Mouse (Mus musculus) hindbrain, embryonic 15.5 days (tissue): ENCODE data around the gene Psmg4. TPM values are rescaled to one million over a fixed set of nuclear protein-coding genes. Genes with fewer than 3 reads are reported as not detected.
A peak's percentile ranks its signal among the peaks of the same experiment; 100 is the strongest.

Experiments used
- ATAC-seq: fragments of 200-750 bp; cut with Nextera tagmentation; 2 replicates; pipeline ENCODE4 v1.8.0; 2017; ENCODE audit warnings: low read depth, moderate number of reproducible peaks, moderate TSS enrichment; ENCODE audit not compliant: low FRiP score
- H3K27ac ChIP-seq: fragments of 300-500 bp; sonication (generic); replicated peaks from 2 replicates; pipeline ENCODE4 v1.5.1; 2015; ENCODE audit warnings: mild to moderate bottlenecking, inconsistent platforms
- H3K27me3 ChIP-seq: fragments of 300-500 bp; sonication (generic); 2 replicates; pipeline ENCODE4 v1.6.1; 2015; ENCODE audit warnings: control low read depth, inconsistent platforms
- H3K36me3 ChIP-seq: fragments of 300-500 bp; sonication (generic); 2 replicates; pipeline ENCODE4 v1.6.1; 2015; ENCODE audit warnings: control low read depth, inconsistent platforms
- H3K4me1 ChIP-seq: fragments of 300-500 bp; sonication (generic); replicated peaks from 2 replicates; pipeline ENCODE4 v1.6.1; 2015; ENCODE audit warnings: control low read depth, inconsistent platforms
- H3K4me2 ChIP-seq: fragments of 300-500 bp; sonication (generic); 2 replicates; pipeline ENCODE4 v1.6.1; 2015; ENCODE audit warnings: moderate library complexity, mild to moderate bottlenecking, inconsistent platforms
- H3K4me3 ChIP-seq: fragments of 300-500 bp; sonication (generic); 2 replicates; pipeline ENCODE4 v1.5.1; 2015; ENCODE audit warnings: mild to moderate bottlenecking, inconsistent platforms
- H3K9ac ChIP-seq: fragments of 300-500 bp; sonication (generic); 2 replicates; pipeline ENCODE4 v1.6.1; 2015; ENCODE audit warnings: inconsistent platforms
- H3K9me3 ChIP-seq: fragments of 300-500 bp; sonication (generic); 2 replicates; pipeline ENCODE4 v1.6.1; 2016; ENCODE audit warnings: control low read depth, inconsistent platforms
- WGBS: fragments of 180-500 bp; shearing (Covaris S2); methylation state at CpG from one replicate; pipeline ENCODE4 v1.1.7; 2015; 5-methylcytosine and 5-hydroxymethylcytosine counted together
- polyA plus RNA-seq: library from polyadenylated mRNA; unstranded; fragments of >200 nt; fragmentation: Nextera tagmentation; extraction: Ambion mirVana; gene quantifications from 2 replicates; pipeline ENCODE4 v1.2.1, GENCODE M21; 2015

Gene Psmg4
- polyA plus RNA-seq, 1 experiment from 2014 or later = 78.1 TPM

DNA sequence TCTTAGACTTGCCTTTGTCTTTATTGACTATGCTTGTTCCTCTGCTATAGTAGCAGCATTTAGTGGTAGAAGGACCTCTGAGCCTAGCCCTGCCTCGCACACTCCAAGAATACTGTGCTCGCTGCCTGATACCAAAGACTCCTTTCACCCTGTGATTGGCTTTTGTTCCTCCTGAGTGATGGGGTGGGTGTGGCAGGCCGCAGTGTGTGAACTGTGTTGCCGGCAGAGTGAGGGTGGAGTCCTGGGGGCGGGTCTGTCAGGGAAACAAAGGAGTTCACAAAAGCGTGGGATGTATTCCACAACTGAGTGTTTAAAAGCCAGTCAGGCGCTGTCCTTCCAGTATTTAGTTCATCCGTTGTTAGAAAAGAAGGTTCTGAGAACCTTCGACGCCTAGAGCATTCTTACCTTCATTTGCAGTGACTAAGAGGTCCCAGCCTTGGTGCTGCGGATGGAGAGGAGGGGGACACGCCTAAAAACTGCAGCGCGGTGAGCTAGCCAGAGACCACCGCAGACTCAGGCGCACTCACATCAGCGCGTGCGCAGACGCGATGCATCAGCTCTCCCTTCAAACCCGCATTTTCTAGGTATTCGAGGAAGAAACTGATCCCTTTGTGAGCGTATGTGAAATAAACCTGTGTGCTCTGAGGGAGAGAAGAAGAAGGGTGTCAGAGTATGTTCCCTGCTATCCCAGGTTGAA, 31.6 kb upstream of the Psmg4 start:
- under 1% methylated on average over 24 of the region's 24 CpGs for WGBS
- peak; percentile 72 for ATAC-seq

DNA sequence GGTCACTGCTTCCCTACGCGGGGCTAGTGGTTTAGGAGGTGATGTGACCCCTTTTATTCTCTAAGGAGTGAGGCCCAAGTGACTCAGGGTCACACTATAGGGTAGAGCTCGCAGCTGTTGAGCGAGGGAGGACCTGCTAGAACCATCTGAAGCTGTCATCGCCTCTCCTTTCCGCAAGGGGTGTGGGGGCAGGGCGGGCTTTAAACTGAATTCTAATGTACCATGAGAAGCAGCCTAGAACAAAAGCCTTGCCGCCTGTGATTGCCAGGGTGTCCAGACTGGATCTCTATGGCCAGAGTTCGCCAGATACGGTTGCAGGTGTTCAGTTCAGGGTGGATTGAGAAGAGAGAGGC, 31.1 kb upstream of the Psmg4 start:
- peaks cover 37% of the 10 kb centered on the region for H3K4me1 ChIP-seq
- no peaks in the 10 kb centered on the region for H3K27me3 ChIP-seq
- H3K9ac ChIP-seq = peak overlapping the region; percentile 99
- H3K4me2 ChIP-seq = peak overlapping the region; percentile 85
- H3K4me3 ChIP-seq = peak overlapping the region; percentile 89
- under 1% methylated on average over 10 of the region's 10 CpGs for WGBS
- H3K27ac ChIP-seq = peak overlapping the region; percentile 99
- no peaks in the 10 kb centered on the region for H3K36me3 ChIP-seq
- ATAC-seq = peak; percentile 25
- no peaks in the 10 kb centered on the region for H3K9me3 ChIP-seq

More for the DNA sequence above, 31.6 kb upstream of the Psmg4 start:
- H3K27me3 ChIP-seq = no peaks in the 10 kb centered on the region
- no peaks in the 10 kb centered on the region for H3K36me3 ChIP-seq
- H3K27ac ChIP-seq = peak overlapping the region; percentile 99
- peak overlapping the region; percentile 85 for H3K4me2 ChIP-seq
- H3K4me3 ChIP-seq = peak overlapping the region; percentile 89
- no peaks in the 10 kb centered on the region for H3K9me3 ChIP-seq
- peaks cover 32% of the 10 kb centered on the region for H3K4me1 ChIP-seq
- H3K9ac ChIP-seq = peak overlapping the region; percentile 99

DNA sequence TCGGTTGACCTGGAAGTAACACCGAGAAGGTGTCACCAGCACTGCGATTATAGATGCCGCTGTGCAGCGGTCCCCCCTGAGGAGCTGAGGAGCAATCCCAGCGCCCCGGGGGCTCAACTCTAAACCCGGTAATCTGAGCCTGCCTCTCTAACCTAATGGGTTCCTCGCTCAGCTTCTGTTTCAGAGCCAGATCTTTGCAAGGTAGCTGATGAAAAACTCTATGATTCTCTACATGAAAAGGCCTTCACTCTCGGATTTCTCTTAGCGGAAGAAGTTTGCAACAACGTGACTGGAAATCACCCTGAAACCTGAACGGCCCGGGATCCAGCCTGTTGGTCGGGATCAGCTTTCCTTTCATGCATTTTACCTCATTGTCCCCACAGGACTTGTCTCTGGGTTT, 30.5 kb upstream of the Psmg4 start:
- Histone ChIP-seq H3K4me1 (peaks cover 43% of the 10 kb centered on the region), H3K4me2 (peak overlapping the region; percentile 85), H3K9me3 (no peaks in the 10 kb centered on the region), H3K27me3 (no peaks in the 10 kb centered on the region), H3K36me3 (no peaks in the 10 kb centered on the region), H3K9ac (peak overlapping the region; percentile 99), H3K4me3 (peak overlapping the region; percentile 89), H3K27ac (peak overlapping the region; percentile 99)
- WGBS = 1% methylated on average over 15 of the region's 15 CpGs
- ATAC-seq = no peak

DNA sequence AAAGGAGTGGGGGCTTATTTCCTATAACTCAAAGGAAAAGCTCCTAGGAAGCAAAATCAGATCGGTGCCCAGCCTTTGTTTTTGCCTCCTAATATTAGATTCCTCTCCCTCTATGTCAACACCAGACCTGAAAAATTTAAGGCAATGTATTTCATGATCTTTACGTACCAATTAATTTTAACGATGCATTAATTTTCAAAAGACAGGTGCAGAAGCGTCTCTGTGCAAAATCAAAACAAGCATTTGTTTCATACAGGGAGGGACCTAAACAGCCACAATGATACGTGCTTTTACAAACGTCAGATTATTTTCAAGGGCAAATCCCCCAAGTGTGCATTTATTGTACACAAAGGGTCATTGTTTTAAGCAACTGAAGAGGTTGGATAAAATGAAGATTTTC, 29.9 kb upstream of the Psmg4 start:
- Histone ChIP-seq H3K27ac (peak overlapping the region; percentile 99), H3K4me2 (peak overlapping the region; percentile 85), H3K4me1 (peaks cover 44% of the 10 kb centered on the region), H3K36me3 (no peaks in the 10 kb centered on the region), H3K27me3 (no peaks in the 10 kb centered on the region), H3K9ac (peak overlapping the region; percentile 99), H3K4me3 (peak overlapping the region; percentile 89), H3K9me3 (no peaks in the 10 kb centered on the region)
- 4% methylated on average over 6 of the region's 6 CpGs for WGBS
- ATAC-seq = no peak

DNA sequence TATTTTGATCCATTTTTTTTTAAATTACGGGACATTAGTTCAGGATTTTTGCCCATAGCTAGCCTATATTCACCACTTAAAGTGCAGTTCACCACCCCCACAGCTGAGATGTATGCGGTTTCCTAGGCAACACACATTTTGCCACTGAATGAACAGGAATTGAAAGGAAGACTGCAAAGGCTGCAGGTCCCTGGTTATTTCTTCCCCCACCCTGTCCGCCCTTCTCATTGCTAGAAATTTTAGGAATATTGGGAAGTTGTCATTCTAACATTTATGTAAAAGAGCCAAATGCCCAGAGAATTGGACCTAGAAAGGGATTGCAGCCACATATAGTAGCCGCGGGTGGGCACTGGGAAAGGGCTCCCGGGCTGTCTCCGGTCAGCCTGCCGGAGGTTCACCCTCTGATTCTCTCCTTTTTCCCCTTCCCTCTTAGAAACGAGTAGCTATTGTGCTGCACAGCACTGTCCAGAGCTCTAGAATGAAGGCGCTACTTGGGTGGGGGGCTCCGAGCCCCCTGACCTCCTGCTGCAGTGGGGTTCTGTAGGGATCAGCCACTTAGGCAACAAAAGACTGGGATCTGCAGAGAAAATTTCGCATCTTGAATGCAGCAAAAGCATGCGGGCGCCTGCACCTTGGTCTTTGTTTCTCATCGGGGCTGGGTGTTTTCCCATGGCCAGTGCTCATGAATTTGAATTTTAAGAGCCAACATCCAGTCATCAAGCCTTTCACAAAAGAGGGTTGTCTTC, 29.3 kb upstream of the Psmg4 start:
- WGBS = 2% methylated on average over 15 of the region's 15 CpGs

DNA sequence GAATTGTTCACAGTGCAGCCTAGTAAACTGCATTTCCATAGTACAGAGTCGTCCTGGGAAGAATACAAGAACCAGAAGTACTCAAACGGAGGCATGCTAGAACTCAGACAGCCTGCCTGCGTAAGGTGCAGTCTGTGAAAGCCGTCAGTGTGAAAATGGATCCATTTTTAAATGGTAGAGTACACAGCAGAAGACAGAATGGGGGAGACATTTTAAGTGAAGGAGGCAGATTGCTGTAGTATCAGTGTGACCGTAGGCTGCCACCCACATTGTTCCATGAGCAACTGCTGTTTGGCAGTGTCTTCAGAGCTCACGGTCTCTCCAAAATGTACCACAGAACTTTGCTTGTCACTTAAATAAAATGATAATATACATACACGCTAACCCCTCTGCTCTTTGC, 28.5 kb upstream of the Psmg4 start:
- WGBS = 14% methylated on average over 7 of the region's 7 CpGs
- Histone ChIP-seq H3K9ac (peak overlapping the region; percentile 99), H3K4me2 (peak overlapping the region; percentile 85), H3K36me3 (no peaks in the 10 kb centered on the region), H3K27ac (peak overlapping the region; percentile 99), H3K27me3 (no peaks in the 10 kb centered on the region), H3K4me1 (peaks cover 44% of the 10 kb centered on the region), H3K4me3 (peak overlapping the region; percentile 89), H3K9me3 (no peaks in the 10 kb centered on the region)
- no peak for ATAC-seq

More for the DNA sequence above, 29.3 kb upstream of the Psmg4 start:
- Histone ChIP-seq H3K4me3 (peak overlapping the region; percentile 89), H3K27ac (peak overlapping the region; percentile 99), H3K27me3 (no peaks in the 10 kb centered on the region), H3K4me2 (peak overlapping the region; percentile 85), H3K36me3 (no peaks in the 10 kb centered on the region), H3K9me3 (no peaks in the 10 kb centered on the region), H3K4me1 (peaks cover 44% of the 10 kb centered on the region), H3K9ac (peak overlapping the region; percentile 99)
- no peak for ATAC-seq

DNA sequence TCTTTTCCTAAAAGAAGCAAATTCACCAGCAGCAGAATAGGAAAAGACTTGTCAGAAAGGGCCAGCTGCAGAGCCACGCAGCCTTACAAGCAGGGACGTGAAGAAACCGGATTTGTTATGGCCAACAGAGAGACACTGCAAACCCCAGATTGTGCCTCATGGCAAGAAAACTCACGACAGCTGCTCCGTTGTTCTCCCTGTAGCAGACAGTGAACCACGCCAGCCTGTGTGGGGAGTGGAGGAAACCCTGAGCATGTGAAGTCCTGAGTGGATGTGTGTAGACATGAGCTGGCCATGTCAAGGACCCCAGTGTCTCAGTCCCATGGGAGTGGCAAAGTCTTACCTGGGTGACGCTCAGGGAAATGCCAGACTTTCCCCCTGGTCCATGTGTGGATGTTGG, 26.2 kb upstream of the Psmg4 start:
- ATAC-seq = 0 out of 2 replicates have a peak, but pooled peaks have one; percentile 7
- H3K9ac ChIP-seq = no peak overlapping the region

DNA sequence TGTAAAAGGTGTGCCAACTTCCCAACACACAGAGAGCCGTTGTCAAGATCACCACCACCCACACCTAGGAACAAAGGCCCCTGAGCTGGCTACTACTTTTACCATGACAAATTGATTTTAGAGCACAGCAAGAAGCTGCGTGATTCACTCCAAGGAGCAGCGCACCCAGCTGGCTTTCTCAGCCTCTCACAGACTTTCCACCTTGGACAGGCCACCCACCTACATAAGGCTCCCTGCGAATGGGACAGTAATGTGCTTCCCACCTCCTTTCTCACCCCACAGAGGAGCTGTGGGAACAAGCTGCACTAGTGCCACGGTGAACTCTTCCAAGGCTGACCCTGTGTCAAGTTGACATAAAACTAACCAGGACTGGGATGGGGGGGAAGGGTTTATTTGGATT, 19.4 kb upstream of the Psmg4 start:
- 0 out of 2 replicates have a peak overlapping the region, but pooled peaks have one; percentile 3 for H3K27ac ChIP-seq
- H3K4me2 ChIP-seq = no peak overlapping the region
- no peak overlapping the region for H3K9ac ChIP-seq
- peaks cover 11% of the 10 kb centered on the region for H3K4me1 ChIP-seq
- H3K4me3 ChIP-seq = no peak overlapping the region
- no peaks in the 10 kb centered on the region for H3K27me3 ChIP-seq
- H3K9me3 ChIP-seq = no peaks in the 10 kb centered on the region
- 21% methylated on average over 5 of the region's 5 CpGs for WGBS
- H3K36me3 ChIP-seq = no peaks in the 10 kb centered on the region
- no peak for ATAC-seq

More for the DNA sequence above, 26.2 kb upstream of the Psmg4 start:
- no peaks in the 10 kb centered on the region for H3K9me3 ChIP-seq
- no peak overlapping the region for H3K4me2 ChIP-seq
- H3K4me1 ChIP-seq = peaks cover 41% of the 10 kb centered on the region
- 27% methylated on average over 7 of the region's 7 CpGs for WGBS
- no peaks in the 10 kb centered on the region for H3K36me3 ChIP-seq
- no peaks in the 10 kb centered on the region for H3K27me3 ChIP-seq
- H3K27ac ChIP-seq = peak overlapping the region; percentile 99
- no peak overlapping the region for H3K4me3 ChIP-seq

DNA sequence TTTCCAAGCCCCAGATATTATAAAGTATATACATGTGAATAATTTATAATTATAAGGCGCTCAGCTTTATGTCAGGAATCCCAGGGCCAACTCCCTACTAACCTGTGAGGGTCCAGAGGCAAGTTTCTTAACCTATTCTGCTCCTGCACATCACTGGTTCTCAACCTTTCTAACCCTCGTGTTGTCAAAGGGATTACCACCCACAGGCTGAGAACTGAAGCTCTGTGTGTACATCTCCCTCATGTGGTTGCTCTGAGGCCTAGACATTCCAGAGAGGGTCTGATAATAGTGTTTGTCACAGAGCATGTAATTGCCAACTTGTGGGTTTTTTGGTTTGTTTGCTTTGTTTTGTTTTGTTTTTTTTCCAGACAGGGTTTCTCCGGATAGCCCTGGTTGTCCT, 15.8 kb upstream of the Psmg4 start:
- H3K27me3 ChIP-seq = no peaks in the 10 kb centered on the region
- H3K9me3 ChIP-seq = no peaks in the 10 kb centered on the region
- no peak overlapping the region for H3K9ac ChIP-seq
- H3K4me2 ChIP-seq = no peak overlapping the region
- peak overlapping the region; percentile 98 for H3K27ac ChIP-seq
- peaks cover 30% of the 10 kb centered on the region for H3K4me1 ChIP-seq
- H3K4me3 ChIP-seq = no peak overlapping the region
- H3K36me3 ChIP-seq = no peaks in the 10 kb centered on the region
- 53% methylated on average over 3 of the region's 3 CpGs for WGBS
- ATAC-seq = no peak

DNA sequence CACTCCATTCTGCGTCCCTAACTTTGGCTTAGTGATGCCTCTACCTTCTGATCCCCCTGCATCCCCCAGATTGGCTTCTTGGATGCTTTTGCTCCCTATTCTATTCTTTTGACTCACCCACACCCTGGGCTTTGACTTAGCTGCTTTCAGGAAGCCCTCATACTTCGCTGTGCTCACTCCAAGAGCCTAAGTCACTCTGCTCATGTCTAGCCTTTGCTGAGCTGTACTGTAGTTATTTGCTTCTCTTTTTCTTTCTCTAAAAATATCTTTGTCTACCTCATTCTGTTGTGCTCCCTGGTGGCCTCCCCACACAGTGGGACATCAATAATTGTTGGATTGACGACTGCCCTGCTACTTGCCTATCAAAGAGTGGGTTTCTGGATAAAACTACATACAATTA, 14.6 kb upstream of the Psmg4 start:
- H3K9me3 ChIP-seq = no peaks in the 10 kb centered on the region
- peak overlapping the region; percentile 46 for H3K9ac ChIP-seq
- H3K4me2 ChIP-seq = peak overlapping the region; percentile 61
- peaks cover 30% of the 10 kb centered on the region for H3K4me1 ChIP-seq
- ATAC-seq = peak; percentile 1; the same call in 1 of the 2 replicates
- peak overlapping the region; percentile 41 for H3K4me3 ChIP-seq
- no peaks in the 10 kb centered on the region for H3K36me3 ChIP-seq
- peak overlapping the region; percentile 98 for H3K27ac ChIP-seq
- H3K27me3 ChIP-seq = no peaks in the 10 kb centered on the region
- WGBS = 30% methylated on average over 3 of the region's 3 CpGs

DNA sequence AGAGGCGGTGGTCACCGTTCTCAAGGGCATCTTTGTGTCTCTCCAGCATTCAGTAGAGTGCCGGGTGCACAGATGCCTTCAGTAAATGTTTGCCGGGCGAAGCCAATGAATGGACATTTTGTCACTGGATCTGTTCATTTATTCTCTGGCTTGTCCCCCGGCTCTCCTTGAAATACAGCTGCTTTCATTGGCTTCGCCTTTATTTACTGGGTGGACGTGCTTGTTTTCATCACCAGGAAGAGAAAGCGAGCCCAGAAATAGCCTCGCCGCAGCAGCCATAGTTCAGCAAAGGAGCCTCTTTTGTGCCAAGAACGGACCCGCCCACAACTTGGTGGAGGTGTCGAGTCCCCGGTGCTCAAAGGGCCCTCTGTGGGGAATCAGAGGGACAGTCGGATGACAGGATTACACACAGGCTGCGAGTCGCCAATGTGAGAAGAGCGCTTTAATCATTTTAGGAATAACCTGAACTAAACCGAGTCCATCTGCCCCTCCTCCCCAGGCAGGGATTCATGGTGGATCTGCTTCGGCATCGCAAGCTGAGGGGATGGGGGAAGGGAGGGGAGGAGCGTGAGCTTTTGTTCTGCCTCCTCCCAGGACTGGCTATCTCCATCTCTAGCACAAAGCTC, 13.9 kb upstream of the Psmg4 start:
- H3K4me2 ChIP-seq = peak overlapping the region; percentile 61

More for the DNA sequence above, 13.9 kb upstream of the Psmg4 start:
- ATAC-seq = peak; percentile 89
- Histone ChIP-seq H3K9me3 (no peaks in the 10 kb centered on the region), H3K4me3 (peak overlapping the region; percentile 41), H3K27ac (peak overlapping the region; percentile 98), H3K9ac (peak overlapping the region; percentile 46), H3K27me3 (no peaks in the 10 kb centered on the region), H3K36me3 (no peaks in the 10 kb centered on the region), H3K4me1 (peaks cover 36% of the 10 kb centered on the region)
- under 1% methylated on average over 23 of the region's 23 CpGs for whole genome bisulfite sequencing
